Mouse (Mus musculus): ENCODE measurements around the gene Pitpnc1.

DNA sequence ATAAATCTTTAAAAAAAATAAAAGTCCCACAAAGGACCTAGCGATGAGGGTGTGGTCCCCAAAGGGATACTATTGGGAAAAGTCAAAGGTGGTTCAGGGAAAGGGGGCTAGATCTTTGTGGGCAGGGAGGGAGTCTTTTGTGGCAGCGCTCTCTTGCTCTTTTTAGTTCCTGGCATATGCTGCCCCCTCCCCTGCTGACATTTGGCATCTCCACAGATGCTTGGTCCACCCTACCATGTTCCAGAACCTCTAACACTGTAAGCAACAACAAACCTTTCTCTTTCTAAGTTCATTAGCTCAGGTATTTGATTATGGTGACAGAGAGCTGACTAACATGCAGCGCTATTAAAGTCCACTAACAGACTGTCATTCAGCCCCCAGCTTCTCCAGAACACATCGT is 145.3 kb downstream of the Pitpnc1 start:
- TF ChIP-seq CTCF (IDR thresholded peaks at IDR 0.05; ENCODE audit: control insufficient read depth, insufficient read depth, insufficient read length) (no peak), MAX (IDR thresholded peaks at IDR 0.05) (no peak), MYOG (IDR thresholded peaks at IDR 0.05; ENCODE audit: control insufficient read depth, extremely low read depth, insufficient read length) (no peak), CEBPB (IDR thresholded peaks at IDR 0.05; ENCODE audit: low read depth) (no peak), USF1 (IDR thresholded peaks at IDR 0.05; ENCODE audit: low read depth) (no peak)

Data from C2C12 (cell line).